Mouse (Mus musculus) right cerebral cortex, adult 18-20 months (tissue): ENCODE measurements around the gene Irgm2.

Source experiments
- DNase-seq: peaks from one replicate; pipeline ENCODE4 v3.0.0; 2022; ENCODE audit warnings: mixed read lengths

Gene Irgm2

DNA sequence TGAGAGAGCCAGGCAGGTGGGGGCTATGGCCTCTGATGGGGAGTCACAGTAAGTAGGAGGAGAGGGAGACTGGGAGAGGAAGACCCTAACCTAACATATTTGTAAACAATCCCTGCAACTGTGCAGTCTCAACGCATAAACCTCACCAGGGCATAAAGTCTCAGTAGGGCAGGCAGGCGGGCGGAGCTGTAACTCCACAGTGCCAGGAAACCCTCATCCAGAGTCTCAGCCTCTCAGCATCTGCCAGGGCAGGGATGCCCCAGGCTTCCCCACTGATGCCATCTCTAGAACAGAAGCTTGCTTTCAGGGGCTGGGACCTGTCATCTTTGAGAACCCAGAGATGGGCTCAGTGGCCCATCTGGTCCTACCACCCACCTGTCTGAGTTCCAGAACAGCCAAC, 62.9 kb downstream of the Irgm2 start:
- no peak for DNase-seq

DNA sequence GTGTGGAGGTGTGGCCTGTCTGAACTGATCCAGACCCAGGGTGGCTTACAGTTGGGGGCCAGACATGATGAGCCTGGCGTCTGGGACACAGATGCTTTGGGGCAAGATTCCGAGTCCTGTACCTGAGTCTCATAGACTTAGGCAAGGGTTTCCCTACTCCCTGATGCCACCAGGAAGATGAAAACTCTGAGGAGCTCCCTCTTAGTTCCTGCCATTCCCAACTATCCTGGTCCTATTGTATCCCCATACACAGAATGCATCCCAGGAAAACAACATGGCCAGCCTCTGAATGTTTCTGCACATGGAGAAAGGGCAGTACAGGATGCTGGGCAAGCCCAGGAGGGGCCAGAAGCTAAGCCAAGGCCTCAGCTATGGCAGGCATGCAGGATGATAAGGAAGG, 64.1 kb downstream of the Irgm2 start:
- DNase-seq, result no peak

DNA sequence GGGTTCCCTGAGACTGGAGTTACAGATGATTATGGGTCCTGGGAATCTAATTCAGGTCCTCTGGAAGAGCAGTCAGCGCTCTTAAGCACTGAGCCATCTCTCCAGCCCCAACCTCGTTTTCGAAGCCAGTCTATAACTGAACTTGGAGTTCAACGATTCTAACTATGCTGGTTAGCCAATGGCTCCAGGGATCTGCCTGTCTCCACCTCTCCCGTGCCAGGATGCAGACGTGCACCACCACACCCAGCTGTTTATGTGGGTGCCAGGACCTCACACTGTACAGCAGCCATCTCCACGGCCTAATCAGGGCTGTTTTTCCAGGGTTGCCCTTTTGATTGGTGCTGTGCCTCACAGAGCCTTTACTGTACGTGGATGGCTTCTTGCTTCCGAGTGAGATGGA, 65.1 kb downstream of the Irgm2 start:
- DNase-seq, result no peak

DNA sequence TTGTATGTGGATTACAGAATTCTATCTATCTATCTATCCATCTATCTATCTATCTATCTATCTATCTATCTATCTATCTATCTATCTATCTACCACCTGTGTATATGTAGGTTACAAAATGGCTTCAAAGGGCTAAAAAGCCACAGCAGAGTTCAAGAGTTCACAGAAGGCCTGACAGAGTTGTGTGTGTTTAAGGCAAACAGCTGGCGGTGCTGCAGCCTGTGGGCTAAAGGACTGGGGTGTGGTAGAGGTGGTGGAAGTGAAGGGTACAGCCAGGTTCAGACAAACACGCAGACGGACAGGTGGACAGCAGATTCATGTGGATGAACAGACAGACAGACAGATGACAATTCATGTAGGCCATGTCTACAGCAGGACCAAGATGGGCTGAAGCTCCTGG, 68.9 kb downstream of the Irgm2 start:
- DNase-seq, result no peak
